Mouse (Mus musculus): ENCODE data around the gene Wwox. TPM values are rescaled to one million over a fixed set of nuclear protein-coding genes. Genes with fewer than 3 reads are reported as not detected.

Gene Wwox
- polyA plus RNA-seq, 1 experiment: 14.9 TPM

- TF ChIP-seq CTCF (IDR thresholded peaks at IDR 0.05; ENCODE audit: control insufficient read depth, insufficient read depth, insufficient replicate concordance, low read depth, low read length) (no peak), POLR2A (IDR thresholded peaks at IDR 0.05; ENCODE audit: control insufficient read depth, low read depth, low read length) (no peak)
- Histone ChIP-seq H3K27ac (ENCODE audit: control insufficient read depth, insufficient read depth, low read depth, low read length) (no peak overlapping the region), H3K4me1 (ENCODE audit: control insufficient read depth, insufficient read depth, low read length) (no peaks in the 10 kb centered on the region), H3K27me3 (ENCODE audit: control insufficient read depth, insufficient read depth, low read length) (no peaks in the 10 kb centered on the region), H3K36me3 (ENCODE audit: control insufficient read depth, insufficient read depth, low read length) (no peaks in the 10 kb centered on the region), H3K4me3 (ENCODE audit: control insufficient read depth, low read depth, low read length) (no peak overlapping the region)
These were observed 139.8 kb downstream of the Wwox start for GRCm38 (mm10) chr8:114579292-114579691.

GRCm38 (mm10) chr8:114580684-114581083 lies 141.2 kb downstream of the Wwox start:
- TF ChIP-seq POLR2A (IDR thresholded peaks at IDR 0.05; ENCODE audit: control insufficient read depth, low read depth, low read length) (no peak), CTCF (IDR thresholded peaks at IDR 0.05; ENCODE audit: control insufficient read depth, insufficient read depth, insufficient replicate concordance, low read depth, low read length) (no peak)
- Histone ChIP-seq H3K27me3 (ENCODE audit: control insufficient read depth, insufficient read depth, low read length) (no peaks in the 10 kb centered on the region), H3K27ac (ENCODE audit: control insufficient read depth, insufficient read depth, low read depth, low read length) (no peak overlapping the region), H3K4me1 (ENCODE audit: control insufficient read depth, insufficient read depth, low read length) (no peaks in the 10 kb centered on the region), H3K36me3 (ENCODE audit: control insufficient read depth, insufficient read depth, low read length) (no peaks in the 10 kb centered on the region), H3K4me3 (ENCODE audit: control insufficient read depth, low read depth, low read length) (no peak overlapping the region)

GRCm38 (mm10) chr8:114590336-114590867 lies 150.9 kb downstream of the Wwox start:
- Histone ChIP-seq H3K4me1 (ENCODE audit: control insufficient read depth, insufficient read depth, low read length) (no peaks in the 10 kb centered on the region; the same call in 1 of the 2 replicates), H3K4me3 (ENCODE audit: control insufficient read depth, low read depth, low read length) (no peak overlapping the region), H3K36me3 (ENCODE audit: control insufficient read depth, insufficient read depth, low read length) (no peaks in the 10 kb centered on the region), H3K27me3 (ENCODE audit: control insufficient read depth, insufficient read depth, low read length) (no peaks in the 10 kb centered on the region), H3K27ac (ENCODE audit: control insufficient read depth, insufficient read depth, low read depth, low read length) (no peak overlapping the region)
- TF ChIP-seq CTCF (IDR thresholded peaks at IDR 0.05; ENCODE audit: control insufficient read depth, insufficient read depth, insufficient replicate concordance, low read depth, low read length): no peak
- no peak for TF ChIP-seq POLR2A (IDR thresholded peaks at IDR 0.05; ENCODE audit: control insufficient read depth, low read depth, low read length)

GRCm38 (mm10) chr8:114591296-114592280 lies 152.1 kb downstream of the Wwox start:
- Histone ChIP-seq H3K27ac (ENCODE audit: control insufficient read depth, insufficient read depth, low read depth, low read length) (no peak overlapping the region), H3K4me1 (ENCODE audit: control insufficient read depth, insufficient read depth, low read length) (no peaks in the 10 kb centered on the region; the same call in 1 of the 2 replicates), H3K36me3 (ENCODE audit: control insufficient read depth, insufficient read depth, low read length) (no peaks in the 10 kb centered on the region), H3K4me3 (ENCODE audit: control insufficient read depth, low read depth, low read length) (no peak overlapping the region), H3K27me3 (ENCODE audit: control insufficient read depth, insufficient read depth, low read length) (no peaks in the 10 kb centered on the region)
- TF ChIP-seq POLR2A (IDR thresholded peaks at IDR 0.05; ENCODE audit: control insufficient read depth, low read depth, low read length): no peak
- TF ChIP-seq CTCF (IDR thresholded peaks at IDR 0.05; ENCODE audit: control insufficient read depth, insufficient read depth, insufficient replicate concordance, low read depth, low read length): no peak

GRCm38 (mm10) chr8:114593424-114594157 lies 154.1 kb downstream of the Wwox start:
- H3K4me3 ChIP-seq (ENCODE audit: control insufficient read depth, low read depth, low read length): no peak overlapping the region

GRCm38 (mm10) chr8:114594811-114595210 lies 155.4 kb downstream of the Wwox start:
- peaks cover 4% of the 10 kb centered on the region for H3K4me1 ChIP-seq (ENCODE audit: control insufficient read depth, insufficient read depth, low read length)
- no peaks in the 10 kb centered on the region for H3K36me3 ChIP-seq (ENCODE audit: control insufficient read depth, insufficient read depth, low read length)
- H3K27ac ChIP-seq (ENCODE audit: control insufficient read depth, insufficient read depth, low read depth, low read length): no peak overlapping the region
- TF ChIP-seq CTCF (IDR thresholded peaks at IDR 0.05; ENCODE audit: control insufficient read depth, insufficient read depth, insufficient replicate concordance, low read depth, low read length) (no peak), POLR2A (IDR thresholded peaks at IDR 0.05; ENCODE audit: control insufficient read depth, low read depth, low read length) (no peak)
- no peak overlapping the region for H3K4me3 ChIP-seq (ENCODE audit: control insufficient read depth, low read depth, low read length)
- H3K27me3 ChIP-seq (ENCODE audit: control insufficient read depth, insufficient read depth, low read length): no peaks in the 10 kb centered on the region

More at GRCm38 (mm10) chr8:114593424-114594157, 154.1 kb downstream of the Wwox start:
- no peak for TF ChIP-seq POLR2A (IDR thresholded peaks at IDR 0.05; ENCODE audit: control insufficient read depth, low read depth, low read length)
- no peak for TF ChIP-seq CTCF (IDR thresholded peaks at IDR 0.05; ENCODE audit: control insufficient read depth, insufficient read depth, insufficient replicate concordance, low read depth, low read length)
- H3K27me3 ChIP-seq (ENCODE audit: control insufficient read depth, insufficient read depth, low read length): no peaks in the 10 kb centered on the region
- no peaks in the 10 kb centered on the region; the same call in 1 of the 2 replicates for H3K4me1 ChIP-seq (ENCODE audit: control insufficient read depth, insufficient read depth, low read length)
- no peak overlapping the region for H3K27ac ChIP-seq (ENCODE audit: control insufficient read depth, insufficient read depth, low read depth, low read length)
- no peaks in the 10 kb centered on the region for H3K36me3 ChIP-seq (ENCODE audit: control insufficient read depth, insufficient read depth, low read length)

GRCm38 (mm10) chr8:114599555-114599954 lies 160.1 kb downstream of the Wwox start:
- Histone ChIP-seq H3K36me3 (ENCODE audit: control insufficient read depth, insufficient read depth, low read length) (no peaks in the 10 kb centered on the region), H3K4me3 (ENCODE audit: control insufficient read depth, low read depth, low read length) (no peak overlapping the region), H3K27ac (ENCODE audit: control insufficient read depth, insufficient read depth, low read depth, low read length) (0 out of 2 replicates have a peak overlapping the region, but pooled peaks have one; percentile 3), H3K27me3 (ENCODE audit: control insufficient read depth, insufficient read depth, low read length) (no peaks in the 10 kb centered on the region), H3K4me1 (ENCODE audit: control insufficient read depth, insufficient read depth, low read length) (peaks cover 4% of the 10 kb centered on the region)
- TF ChIP-seq CTCF (IDR thresholded peaks at IDR 0.05; ENCODE audit: control insufficient read depth, insufficient read depth, insufficient replicate concordance, low read depth, low read length) (no peak), POLR2A (IDR thresholded peaks at IDR 0.05; ENCODE audit: control insufficient read depth, low read depth, low read length) (no peak)
